Mouse (Mus musculus): ENCODE data around the gene Ddx39b.
A peak's percentile ranks its signal among the peaks of the same experiment; 100 is the strongest.
"Not testable (repeated sequence)": the region's sequence is repeated elsewhere in the genome, so short reads cannot be mapped to it uniquely, and the experiment has no call there.

Gene Ddx39b

GRCm38 (mm10) chr17:35259621-35260020 lies 18.1 kb downstream of the Ddx39b start:
- DNase-seq (ENCODE audit: low read depth, low spot score) = no peak

- DNase-seq (ENCODE audit: low read depth, low spot score) = no peak
Observed at GRCm38 (mm10) chr17:35261651-35262050, 20.1 kb downstream of the Ddx39b start.

GRCm38 (mm10) chr17:35262664-35263522 lies 21.3 kb downstream of the Ddx39b start, which contains the start of gene H2-D1:
Gene H2-D1, plus strand, starts transcription at chr17:35262730.
- peak; percentile 69 for DNase-seq (ENCODE audit: low read depth, low spot score)

- no peak for DNase-seq (ENCODE audit: low read depth, low spot score)
Observed at GRCm38 (mm10) chr17:35263523-35263883, 22.0 kb downstream of the Ddx39b start.

- DNase-seq (ENCODE audit: low read depth, low spot score) = no peak
Observed at GRCm38 (mm10) chr17:35267399-35268086, 26.0 kb downstream of the Ddx39b start.

- DNase-seq (ENCODE audit: low read depth, low spot score) = no peak
Observed at GRCm38 (mm10) chr17:35269653-35270347, 28.3 kb downstream of the Ddx39b start.

GRCm38 (mm10) chr17:35272249-35272648 lies 30.7 kb downstream of the Ddx39b start:
- DNase-seq (ENCODE audit: low read depth, low spot score) = no peak

- DNase-seq (ENCODE audit: low read depth, low spot score) = no peak
Observed at GRCm38 (mm10) chr17:35274770-35275169, 33.2 kb downstream of the Ddx39b start.

DNA sequence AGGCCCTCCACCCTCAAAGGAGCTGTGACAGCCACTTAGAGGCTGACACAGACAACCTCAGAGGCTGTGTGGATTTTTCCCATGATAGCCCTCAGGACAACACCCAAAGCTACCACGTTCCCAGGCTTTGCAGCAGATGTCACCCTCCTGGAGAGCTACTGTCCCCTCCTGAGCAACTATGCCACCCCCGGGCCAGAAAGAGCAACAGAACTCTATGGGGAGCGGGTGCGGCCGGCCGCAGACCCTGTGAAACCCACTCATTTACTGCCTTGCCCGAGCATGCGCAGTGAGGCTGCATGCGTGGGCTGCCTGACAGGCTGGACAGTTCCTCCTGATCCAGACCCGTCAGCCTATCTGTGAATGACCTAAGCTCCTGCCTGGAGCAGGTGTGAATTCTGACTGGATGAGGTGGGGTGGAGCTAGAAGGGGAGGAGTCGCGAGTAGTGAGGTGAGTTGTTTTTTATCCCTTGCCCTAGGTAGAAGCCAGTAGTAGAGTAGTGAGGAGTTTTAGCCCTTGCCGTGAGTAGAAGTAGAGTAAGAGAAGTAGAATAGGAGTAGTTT lies 34.8 kb downstream of the Ddx39b start:
- DNase-seq (ENCODE audit: low read depth, low spot score) = no peak

- no peak for DNase-seq (ENCODE audit: low read depth, low spot score)
Observed at GRCm38 (mm10) chr17:35278049-35278448, 36.5 kb downstream of the Ddx39b start.

- DNase-seq (ENCODE audit: low read depth, low spot score) = no peak
Observed at GRCm38 (mm10) chr17:35278957-35279688, 37.6 kb downstream of the Ddx39b start.

DNA sequence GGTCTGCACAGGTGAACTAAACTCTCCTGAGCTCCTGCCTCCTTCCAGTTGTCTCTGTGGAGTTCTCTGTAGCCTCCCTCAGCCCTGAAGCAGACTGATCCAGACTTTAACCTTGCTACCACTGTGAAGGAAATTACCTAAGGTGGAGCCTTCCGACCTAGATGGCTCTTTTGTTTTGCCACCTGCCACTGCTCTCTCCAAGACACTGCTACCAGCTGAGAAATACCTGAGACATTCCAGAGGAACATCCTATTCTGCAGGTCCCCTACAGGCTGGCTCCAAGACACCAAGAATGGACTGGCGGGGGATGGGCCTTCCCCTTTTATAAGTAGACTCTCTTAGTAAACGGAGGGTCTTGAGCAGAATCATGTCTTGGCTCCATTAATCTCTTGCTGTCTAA lies 38.7 kb downstream of the Ddx39b start:
- DNase-seq (ENCODE audit: low read depth, low spot score) = no peak

- no peak for DNase-seq (ENCODE audit: low read depth, low spot score)
Observed at GRCm38 (mm10) chr17:35285431-35285830, 43.9 kb downstream of the Ddx39b start.

DNA sequence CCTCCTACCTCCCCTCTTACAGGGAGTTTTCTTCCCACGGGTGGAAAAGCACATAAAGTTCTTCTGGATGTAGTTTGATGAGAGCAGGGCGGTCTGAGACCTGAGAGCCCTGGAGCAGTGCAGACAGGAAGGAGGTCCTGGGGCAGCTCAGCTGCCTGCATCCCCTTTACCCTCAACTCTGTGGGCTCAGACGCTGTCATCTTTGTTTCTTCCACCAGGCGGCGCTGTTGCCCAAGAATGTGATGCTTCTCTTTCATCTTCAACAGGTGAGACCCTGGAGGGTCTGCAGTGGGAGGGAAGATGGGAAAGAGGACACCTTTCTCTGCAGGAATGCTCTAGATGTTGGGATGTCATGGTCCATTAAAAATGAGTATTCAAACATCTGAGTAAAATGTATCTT lies 54.2 kb downstream of the Ddx39b start:
- not testable (repeated sequence) for DNase-seq (ENCODE audit: low read depth, low spot score)

DNA sequence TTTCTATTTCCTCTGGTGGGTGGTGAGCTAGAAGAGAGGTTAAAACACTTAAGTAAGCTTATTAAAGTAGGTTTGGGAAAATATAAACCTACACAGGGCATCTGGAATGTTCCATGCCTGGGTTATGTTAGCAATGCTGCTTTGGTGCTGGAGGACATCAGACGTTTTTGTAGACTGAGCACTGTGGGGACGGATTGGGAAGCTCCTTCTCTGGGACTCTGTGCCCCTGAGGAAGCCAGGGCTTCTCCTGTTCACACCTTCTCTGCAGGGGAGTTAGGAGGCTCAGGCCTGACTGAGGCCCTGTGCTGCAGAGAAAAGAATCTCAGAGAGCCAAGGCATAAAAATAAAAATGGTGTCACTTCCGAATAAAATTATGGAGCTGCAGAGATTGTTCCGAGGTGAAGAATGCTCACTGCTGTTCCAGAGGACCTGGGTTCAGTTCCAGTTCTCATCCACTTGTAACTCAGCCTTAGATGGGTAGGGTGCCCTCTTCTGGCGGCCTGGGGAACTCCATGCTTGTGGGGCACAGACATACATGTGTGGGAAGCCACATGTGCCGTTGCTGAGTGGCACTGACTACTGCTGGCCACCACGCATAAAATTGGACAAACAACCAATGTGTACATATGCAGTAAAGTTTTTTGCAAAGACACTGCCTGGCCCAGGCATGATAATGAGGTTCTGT lies 58.9 kb downstream of the Ddx39b start:
- not testable (repeated sequence) for DNase-seq (ENCODE audit: low read depth, low spot score)

- peak; percentile 11 for DNase-seq (ENCODE audit: low read depth, low spot score)
Observed at GRCm38 (mm10) chr17:35301645-35302258, 60.2 kb downstream of the Ddx39b start.

- DNase-seq (ENCODE audit: low read depth, low spot score) = no peak
Observed at GRCm38 (mm10) chr17:35303271-35303670, 61.7 kb downstream of the Ddx39b start.

Measured in telencephalon, adult 2 months (tissue).